Mouse (Mus musculus) heart, postnatal 0 days (tissue): ENCODE results near the gene Itgav.

Experiments
- CTCF ChIP-seq: IDR thresholded peaks from 2 replicates; pipeline ENCODE4 v1.5.1; 2016; ENCODE audit warnings: antibody characterized with exemption, control low read depth, low read depth
- EP300 ChIP-seq: IDR thresholded peaks from 2 replicates; pipeline ENCODE4 v1.6.1; 2016; ENCODE audit warnings: antibody characterized with exemption, low read depth

DNA sequence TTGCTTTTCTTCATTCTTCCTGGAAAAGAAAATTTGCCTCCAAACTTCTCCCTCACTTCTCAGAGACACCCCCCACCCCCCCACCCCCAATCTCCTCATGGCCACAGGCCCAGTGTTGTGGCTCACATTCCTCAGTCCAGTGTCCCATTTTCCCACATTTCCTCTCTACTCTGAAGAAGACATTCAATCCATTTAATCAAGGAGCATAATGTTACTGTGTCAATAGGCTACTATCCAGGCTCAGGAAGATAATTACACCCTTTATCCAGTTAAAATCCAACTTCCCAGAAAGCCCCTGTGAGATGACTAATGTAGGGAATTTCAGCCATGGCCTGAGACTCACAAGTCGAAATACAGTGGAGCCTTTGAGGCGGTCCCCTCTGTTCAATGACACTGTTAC, 33.8 kb upstream of the Itgav start:
- TF ChIP-seq CTCF (no peak), EP300 (no peak)
